Mouse (Mus musculus) gastrocnemius, postnatal 25 days (tissue): ENCODE data around the gene Olfr1462. TPM values are rescaled to one million over a fixed set of nuclear protein-coding genes. Genes with fewer than 3 reads are reported as not detected.

Experiments
- DNase-seq: peaks from one replicate; pipeline ENCODE4 v3.0.0; 2022
- long read RNA-seq, 2 experiments: library from polyadenylated mRNA; stranded (forward); transcript quantifications; one replicate each; pipeline ENCODE4 v2.0.0; 2021
- total RNA-seq, 2 experiments: library from RNA; stranded (reverse); gene quantifications; 1 replicate in 1 of 2; 2 replicates in 1 of 2; pipeline ENCODE4 v1.2.3; 2021

The Olfr1462 gene
- not detected for total RNA-seq
- long read RNA-seq, experiment 1: 0 reads
- long read RNA-seq, experiment 2: 0 reads

- no peak for DNase-seq
Measured at GRCm38 (mm10) chr19:13185434-13185833, at the start of gene Olfr1462. Gene Olfr1462, plus strand, starts transcription at chr19:13185734.

GRCm38 (mm10) chr19:13149449-13149848 lies 36.1 kb upstream of the Olfr1462 start, which contains the start of gene Olfr1459:
Gene Olfr1459, minus strand, starts transcription at chr19:13149549.
- no peak for DNase-seq

- no peak for DNase-seq
Measured at GRCm38 (mm10) chr19:13162700-13163099, 22.8 kb upstream of the Olfr1462 start, which contains the start of gene Olfr1461. Gene Olfr1461, plus strand, starts transcription at chr19:13163000.

GRCm38 (mm10) chr19:13221666-13222065 lies 36.1 kb downstream of the Olfr1462 start:
- no peak for DNase-seq

GRCm38 (mm10) chr19:13231028-13231427 lies 45.5 kb downstream of the Olfr1462 start, which contains the start of gene Olfr1463:
Gene Olfr1463, plus strand, starts transcription at chr19:13231328.
- no peak for DNase-seq

Other genes with a start within 250 kb of the Olfr1462 start
- gene Olfr1450, start 235.5 kb upstream of the Olfr1462 start, total RNA-seq: not detected
- not detected for gene Olfr1451, start 190.7 kb upstream of the Olfr1462 start, total RNA-seq
- gene Olfr1453, start 157.4 kb upstream of the Olfr1462 start, total RNA-seq: not detected
- not detected for gene Olfr1454, start 125.1 kb upstream of the Olfr1462 start, total RNA-seq
- gene Olfr1457, start 87.8 kb upstream of the Olfr1462 start, total RNA-seq: not detected
- gene Olfr1458, start 79.0 kb upstream of the Olfr1462 start, total RNA-seq: not detected
- not detected for gene Olfr1459, start 36.2 kb upstream of the Olfr1462 start, total RNA-seq
- gene Olfr1461, start 22.7 kb upstream of the Olfr1462 start, total RNA-seq: not detected
- gene Olfr1463, start 45.6 kb downstream of the Olfr1462 start, total RNA-seq: not detected
- gene Olfr1465, start 129.8 kb downstream of the Olfr1462 start, total RNA-seq: not detected
- not detected for gene Olfr1466, start 153.1 kb downstream of the Olfr1462 start, total RNA-seq
- gene Olfr1467, start 176.5 kb downstream of the Olfr1462 start, total RNA-seq: not detected
- not detected for gene Olfr1469, start 222.1 kb downstream of the Olfr1462 start, total RNA-seq